Mouse (Mus musculus): Measurements from ENCODE around the gene Notch2.

Gene Notch2

DNA sequence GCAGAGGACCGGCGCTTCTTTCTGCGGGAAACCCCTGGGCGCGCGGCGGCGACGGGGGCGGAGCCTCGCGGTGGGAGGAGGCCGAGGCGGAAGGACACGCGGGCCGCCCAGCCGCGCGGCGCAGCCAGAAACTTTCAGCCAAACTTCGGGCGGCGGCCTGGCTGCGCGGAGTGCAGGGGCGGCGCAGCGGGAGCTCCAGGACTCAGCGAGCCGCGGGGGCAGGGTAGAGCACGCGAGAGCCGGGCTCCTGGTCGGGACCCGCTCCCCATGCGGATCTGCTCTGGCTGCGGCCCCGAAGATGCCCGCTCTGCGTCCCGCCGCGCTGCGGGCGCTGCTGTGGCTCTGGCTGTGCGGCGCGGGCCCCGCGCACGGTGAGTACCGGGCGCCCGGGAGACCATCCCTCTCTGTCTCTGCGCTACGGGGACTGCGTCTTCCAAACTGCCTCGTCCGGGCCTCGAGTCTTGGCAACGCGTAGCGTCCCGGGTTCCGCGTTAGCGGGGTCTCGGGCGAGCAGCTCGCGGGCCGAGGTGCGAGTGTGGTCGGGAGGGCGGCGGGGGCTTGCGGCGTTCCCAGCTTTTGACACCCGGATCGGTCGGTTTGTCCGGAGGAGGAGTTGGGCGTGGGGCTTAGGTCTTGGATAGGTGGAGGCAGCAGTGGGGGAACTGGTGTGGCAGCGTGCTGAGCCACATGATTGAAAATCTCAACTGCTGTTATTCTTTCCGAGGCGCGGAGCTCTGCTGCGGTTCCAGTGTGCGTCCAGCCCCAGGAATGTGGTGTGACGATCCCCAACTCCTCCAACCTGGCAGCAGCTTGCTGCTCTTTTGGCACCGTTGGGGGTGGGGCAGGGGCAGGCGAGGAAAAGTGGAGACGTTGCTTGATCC lies at the start of gene Notch2:
Gene Notch2 (plus strand): TSS at position 127 of the 881 bp plus-strand sequence.
- DNase-seq, result peak; percentile 86 to 90

DNA sequence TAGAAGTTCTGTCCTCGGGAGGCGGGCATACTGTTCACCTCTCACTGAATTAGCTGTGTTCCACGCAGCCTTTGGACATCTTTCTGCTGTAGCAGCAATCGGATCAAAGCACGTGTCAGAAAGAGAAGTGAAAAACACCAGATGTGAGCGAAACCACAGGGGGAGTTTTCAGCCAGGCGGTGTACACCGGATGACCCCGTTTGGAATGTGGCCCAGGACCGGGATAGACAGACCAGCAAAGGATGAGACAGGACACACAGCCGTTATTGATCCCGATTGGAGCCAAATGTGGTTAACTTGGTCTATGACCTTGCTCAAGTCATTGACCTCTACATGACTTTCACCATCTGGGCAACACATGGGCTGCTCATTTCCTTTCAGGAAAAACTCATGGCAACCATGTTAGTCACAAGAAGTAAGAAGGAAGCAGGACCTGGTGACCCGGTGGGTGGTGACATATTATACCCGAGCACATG lies 48.4 kb upstream of the Notch2 start:
- DNase-seq, result no peak

DNA sequence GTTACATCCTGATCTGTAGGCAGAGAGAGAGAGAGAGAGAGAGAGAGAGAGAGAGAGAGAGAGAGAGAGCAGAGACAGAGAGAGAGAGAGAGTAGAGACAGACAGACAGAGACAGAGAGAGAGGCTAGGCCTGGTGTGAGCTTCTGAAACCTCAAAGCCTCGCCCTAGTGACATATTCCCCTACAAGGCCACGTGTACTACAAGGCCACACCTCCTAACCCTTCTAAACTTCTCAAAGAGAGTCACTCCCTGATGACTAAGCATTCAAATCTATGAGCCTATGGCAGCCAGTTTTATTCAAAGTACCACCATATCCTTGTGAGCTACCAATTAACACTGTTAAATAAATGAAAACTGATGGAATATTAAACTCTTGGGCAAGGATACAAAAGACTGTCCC lies 45.7 kb upstream of the Notch2 start:
- no peak for DNase-seq

DNA sequence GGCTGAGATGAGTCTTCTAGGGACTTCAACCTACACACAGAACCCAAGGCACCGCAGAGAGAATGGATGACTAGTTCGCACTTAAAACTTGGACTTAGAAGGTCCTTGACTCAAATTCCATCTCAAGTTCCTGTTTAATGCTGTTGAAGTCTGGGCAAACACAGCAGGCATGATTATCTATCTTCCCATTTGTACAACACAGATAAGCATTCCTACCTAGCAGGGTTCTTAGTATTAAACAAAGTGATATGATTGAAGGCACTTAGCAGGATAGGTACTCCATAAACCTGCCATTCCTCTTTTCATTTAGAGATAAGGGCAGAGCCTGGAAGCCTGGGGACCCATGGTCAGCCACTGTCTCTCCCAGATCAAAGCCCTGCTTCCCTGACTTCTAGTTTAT lies 45.1 kb upstream of the Notch2 start:
- DNase-seq, result no peak

DNA sequence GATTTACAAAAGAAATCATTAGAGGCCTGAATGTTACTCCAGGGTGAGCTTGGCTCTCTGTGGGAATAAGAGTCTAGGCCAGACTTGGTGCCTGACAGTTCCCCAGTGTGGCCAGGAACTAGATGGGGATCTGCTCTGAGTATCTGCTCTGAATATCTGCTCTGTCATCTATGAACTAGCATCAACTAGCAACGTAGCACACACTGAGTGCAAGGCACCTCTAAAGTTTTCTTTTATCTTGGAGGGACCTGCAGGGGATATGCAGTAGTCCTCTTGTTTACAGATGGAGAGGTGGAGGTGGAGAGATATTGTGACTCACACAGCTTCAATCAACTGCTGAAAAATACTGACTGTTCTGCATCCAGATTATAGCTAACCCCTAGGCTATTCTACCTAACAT lies 44.3 kb upstream of the Notch2 start:
- DNase-seq, result no peak

DNA sequence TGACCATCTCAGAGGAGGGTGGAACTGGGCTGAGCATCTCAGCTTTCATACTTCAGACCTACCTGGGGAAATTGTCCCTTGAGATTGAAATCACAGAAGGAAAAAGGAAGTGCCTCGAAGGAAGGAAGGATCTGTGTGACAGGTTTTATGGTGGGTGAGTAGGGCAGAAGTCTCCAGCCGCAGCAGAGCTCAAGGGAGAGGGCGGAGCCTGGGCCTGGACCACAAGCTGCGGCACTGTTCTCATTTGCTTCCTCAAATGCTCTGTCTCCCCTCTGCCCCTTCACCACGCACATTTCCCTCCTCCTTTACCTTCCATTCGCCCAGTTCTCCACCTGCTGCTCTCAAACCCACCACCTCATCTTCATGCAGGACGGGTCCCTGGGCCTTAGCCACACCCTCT lies 42.2 kb upstream of the Notch2 start:
- no peak for DNase-seq

DNA sequence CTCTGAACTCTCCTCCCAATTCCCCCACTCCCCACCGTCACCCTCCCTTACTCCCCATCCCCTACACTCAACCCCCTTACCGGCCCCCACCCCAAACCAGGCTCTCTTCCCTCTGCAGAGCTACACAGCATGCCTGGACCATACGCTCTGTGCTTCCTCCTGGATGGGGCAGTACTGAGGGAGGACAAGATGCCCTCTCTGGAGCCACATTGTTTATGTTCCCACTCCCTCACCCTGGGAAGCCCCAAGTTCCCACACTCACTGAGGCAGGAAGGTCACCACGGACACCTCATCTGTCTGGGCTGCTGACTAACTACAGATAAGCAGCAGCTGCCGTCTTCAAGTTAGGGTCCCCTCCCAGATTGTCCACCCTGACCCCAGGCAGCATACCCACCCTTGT lies 41.1 kb upstream of the Notch2 start:
- no peak for DNase-seq

DNA sequence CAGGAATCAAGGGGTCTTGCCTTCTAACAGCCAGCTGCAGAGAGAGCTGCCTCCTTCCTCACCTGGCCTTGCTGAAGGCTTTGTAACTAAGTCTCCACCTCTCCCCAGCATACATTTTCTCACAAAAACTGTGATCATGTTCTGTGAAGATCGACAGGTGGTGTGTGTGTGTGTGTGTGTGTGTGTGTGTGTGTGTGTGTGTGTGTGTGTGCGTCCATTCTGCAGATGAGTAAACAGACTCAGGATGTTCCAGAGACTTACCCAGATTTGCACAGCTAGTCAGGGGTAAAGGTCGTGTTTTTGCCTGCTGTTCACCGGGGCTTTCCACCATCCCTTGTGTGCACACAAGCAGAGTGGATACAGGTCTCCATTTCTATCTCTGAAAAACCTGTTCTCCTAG lies 40.6 kb upstream of the Notch2 start:
- no peak for DNase-seq

DNA sequence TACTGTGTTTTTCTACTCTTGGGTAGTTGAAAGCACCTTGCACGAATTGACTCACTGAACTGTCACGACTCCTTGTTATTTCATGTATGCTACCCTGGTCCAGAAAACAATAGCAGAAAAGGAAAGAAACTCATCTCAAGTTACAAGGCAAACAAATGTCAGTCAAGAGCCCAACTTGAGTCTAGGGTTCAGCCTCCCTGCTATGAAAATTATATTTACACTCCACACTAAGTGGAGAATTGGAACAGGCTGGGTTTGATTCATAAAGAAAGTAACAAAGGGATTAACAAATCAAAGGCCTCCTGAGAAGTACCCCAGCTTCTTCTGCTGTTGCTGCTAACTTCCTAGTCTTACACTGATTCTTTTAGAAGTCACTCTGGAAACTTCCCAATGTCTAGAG lies 40.0 kb upstream of the Notch2 start:
- DNase-seq, result no peak

DNA sequence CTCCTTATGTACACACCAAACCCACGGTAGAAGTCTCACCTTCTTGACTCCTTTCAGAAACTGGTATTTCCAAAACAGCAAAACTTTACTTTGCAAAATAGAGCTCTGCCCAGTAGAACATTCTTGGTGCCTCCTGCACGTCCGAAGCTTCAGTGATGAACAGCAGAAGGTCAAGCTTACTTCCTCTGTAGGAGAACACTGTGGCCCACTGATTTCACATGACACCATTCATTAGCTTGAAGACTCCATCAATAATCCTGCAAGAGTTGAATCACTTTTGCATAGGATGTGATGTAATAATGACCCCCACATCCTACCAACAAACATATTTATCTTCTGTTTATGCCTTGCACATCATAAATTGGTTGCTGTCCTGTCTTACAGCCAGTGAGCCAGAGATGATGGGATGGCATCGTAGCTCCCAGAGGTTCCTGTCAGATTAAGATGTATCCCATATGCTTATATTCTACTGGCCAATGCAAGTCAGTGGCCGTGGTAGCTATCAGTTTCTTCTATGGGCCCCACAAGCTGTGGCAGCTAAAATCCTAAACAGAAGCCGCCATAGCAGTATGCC lies 39.0 kb upstream of the Notch2 start:
- no peak for DNase-seq

DNA sequence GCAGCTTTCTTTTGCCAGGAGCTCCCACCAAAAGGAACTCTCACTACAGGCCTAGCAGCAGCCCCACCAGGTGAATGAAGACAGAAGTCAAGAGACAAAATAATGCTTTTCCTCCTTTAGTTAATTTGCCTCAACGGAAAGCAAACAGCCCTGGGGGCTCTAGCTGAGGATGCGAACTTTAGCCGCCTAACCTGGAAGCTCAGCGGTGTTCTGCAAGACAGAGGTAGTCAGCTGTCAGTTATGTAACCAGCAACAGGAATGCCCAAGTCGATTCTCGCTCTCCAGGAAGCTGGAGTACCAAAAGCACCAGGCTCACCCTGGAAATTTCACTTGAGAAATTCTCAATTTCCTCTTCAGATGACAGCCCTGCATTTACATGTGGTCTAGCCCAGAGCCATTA lies 36.6 kb upstream of the Notch2 start:
- no peak for DNase-seq

DNA sequence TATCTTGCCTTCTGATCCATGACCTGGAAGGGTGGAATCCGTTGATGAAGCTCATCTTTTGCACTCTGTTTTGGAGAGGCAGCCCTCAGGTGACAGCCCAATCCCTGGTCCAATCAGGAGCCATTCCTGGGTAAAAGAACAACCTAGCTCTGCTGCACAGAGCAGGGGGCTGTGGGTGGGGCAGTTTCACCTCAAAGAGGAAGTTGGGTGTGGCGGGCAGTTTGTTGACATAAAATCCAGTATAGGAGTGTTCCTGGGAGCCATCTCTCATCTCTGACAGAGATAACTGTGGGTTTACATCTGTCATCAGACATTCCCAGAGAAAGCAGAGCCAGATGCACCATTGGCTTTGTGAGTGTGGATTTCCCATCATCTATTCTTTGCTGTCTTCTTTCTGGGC lies 34.6 kb upstream of the Notch2 start:
- DNase-seq, result no peak

DNA sequence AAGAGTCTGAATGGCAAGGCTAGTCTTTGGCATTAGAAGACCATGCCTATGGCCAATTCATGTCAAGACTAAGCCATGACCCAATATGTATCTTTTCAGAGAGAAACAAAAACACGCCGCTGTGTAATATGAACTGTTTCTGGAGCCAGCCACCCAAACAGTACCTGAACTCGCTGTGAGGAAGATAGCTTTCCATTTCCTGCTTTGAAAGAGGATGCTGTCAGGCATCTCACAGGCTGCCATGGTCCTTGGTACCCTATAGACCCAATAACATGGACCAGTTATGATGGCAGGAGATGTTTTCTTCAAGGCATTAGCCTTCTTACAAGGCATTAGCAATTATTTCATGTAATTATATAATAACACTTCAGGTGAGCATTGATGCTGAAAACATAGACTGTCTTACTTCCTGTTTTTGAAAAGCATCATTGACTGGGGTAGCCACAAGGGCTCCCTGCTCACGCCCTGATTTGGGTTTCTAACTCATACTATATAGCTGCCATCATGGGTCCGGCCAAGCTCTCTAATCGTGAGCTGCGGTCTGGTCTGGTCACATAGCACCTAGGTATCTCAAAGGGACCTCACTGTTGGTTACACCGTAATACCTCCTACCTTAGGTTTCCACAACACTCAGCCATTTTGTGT lies 32.5 kb upstream of the Notch2 start:
- DNase-seq, result no peak

DNA sequence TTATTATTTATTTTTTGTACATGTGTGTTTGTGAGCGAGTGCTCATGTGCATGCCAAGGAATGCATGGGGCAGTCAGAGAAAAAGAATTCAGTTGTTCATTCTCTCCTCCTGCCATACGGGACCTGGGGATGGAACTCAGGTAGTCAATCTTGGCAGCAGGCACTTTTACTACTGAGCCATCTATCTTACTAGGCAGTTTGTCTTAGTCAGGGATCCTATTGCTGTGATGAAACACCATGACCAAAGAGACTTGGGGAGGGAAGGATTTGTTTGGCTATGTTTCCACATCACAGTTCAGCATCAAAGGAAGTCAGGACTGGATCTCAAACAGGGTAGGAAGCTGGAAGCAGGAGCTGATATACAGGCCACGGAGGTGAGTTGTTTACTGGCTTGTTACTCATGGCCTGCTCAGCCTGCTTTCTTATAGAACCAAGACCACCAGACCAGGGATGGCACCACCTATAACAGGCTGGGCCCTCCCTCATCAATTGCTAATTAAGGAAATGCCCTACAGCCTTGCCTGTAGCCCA lies 31.9 kb upstream of the Notch2 start:
- DNase-seq, result no peak

DNA sequence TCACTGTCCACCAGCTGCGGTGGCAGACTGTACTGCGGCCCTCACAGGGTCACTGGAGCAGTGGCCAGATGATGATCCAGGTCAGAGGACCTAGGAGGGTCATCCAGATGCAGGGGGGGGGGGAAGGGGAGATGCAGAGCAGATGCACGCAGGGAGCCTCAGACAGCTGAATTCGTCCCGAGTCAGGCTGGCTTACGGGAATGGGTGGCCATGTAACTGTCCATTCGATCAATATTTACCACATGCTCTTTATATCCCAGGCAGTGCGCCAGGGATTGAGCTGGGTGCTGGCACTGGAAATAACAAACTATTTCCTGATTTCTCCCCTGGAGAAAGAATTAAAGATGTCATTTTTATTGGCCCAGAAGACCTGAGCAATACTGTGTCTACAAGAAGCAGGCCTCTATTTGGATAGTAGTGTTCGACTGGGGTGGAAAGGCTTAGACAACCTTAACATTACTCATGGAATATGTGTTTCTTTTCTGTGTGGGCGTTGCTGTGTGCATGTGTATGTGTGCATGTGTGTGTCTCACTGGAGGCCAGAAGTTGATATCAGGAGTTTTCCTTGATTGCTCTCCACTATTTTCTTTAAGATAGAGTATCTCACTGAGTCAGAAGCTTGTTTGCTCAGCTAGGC lies 28.3 kb upstream of the Notch2 start:
- DNase-seq, result no peak

DNA sequence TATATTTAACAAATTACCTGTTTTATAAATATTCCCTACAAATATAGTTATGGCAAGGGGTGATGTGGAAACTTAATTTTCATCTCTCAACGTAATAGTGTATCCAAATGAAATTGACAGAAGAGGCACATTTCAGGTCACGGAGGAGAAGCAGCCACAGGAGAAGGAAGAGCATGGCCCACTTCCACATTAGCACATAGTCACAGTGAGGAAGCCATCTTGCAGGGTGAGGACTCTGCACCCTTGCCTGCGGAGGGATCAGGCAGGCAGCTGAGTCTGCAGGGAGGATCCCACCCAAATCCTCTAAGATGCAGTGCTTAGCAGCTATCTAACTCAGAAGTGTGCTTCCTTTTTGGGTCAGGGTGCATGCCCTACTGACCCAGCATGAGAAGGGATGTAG lies 27.6 kb upstream of the Notch2 start:
- no peak for DNase-seq

DNA sequence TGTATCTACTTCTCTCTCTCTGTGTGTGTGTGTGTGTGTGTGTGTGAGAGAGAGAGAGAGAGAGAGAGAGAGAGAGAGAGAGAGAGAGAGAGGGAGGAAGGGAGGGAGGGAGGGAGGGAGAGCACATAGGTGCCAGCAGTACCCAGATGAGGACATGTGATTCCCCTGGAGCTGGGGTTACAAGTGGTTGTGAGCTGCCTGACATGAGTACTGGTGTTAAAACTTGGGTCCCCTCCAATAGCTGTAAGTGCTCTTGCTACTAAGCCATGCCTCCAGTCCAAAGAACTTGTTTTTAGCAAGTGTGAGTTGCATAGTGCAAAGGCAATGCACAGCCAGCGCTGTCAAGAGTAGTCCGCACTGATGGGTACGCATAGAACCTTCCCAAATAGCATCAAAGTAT lies 26.2 kb upstream of the Notch2 start:
- DNase-seq, result no peak

DNA sequence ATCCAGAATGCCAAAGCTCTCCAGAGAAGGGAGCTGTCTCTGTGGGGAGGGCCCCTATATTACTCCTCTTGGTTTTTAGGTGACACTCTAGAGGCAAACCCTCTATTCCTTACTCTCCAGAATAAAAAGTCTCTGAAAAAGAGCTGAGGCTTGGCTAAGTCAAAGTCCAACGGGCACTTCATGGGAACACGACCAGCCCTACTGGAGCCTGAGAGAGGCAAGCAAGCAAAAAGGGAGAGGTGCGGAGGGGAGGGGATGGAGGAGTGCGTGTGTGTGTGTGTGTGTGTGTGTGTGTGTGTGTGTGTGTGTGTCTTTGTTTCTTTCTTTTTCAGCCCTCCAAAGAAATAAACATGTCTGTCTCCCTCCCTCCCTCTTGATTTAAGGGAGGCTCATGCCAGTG lies 24.6 kb upstream of the Notch2 start:
- DNase-seq, result no peak

DNA sequence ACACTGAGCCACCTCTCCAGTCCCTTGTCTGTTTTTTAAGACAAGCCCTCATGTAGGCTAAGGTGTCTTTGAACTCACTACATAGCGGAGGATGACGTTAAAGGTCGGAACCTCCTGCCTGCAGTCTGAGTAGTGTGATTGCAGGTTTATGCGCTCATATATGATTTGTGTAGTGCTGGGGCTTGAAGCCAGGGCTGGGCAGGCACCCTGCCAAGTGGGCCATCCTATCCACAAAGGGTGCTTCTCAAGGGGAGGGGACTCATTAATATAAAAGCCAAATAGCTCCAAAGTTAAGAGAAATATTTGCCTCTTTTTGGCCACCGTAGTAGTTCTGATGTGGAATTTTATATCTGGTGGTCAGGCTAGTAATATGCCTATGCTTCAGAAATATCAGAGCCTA lies 22.8 kb upstream of the Notch2 start:
- no peak for DNase-seq

DNA sequence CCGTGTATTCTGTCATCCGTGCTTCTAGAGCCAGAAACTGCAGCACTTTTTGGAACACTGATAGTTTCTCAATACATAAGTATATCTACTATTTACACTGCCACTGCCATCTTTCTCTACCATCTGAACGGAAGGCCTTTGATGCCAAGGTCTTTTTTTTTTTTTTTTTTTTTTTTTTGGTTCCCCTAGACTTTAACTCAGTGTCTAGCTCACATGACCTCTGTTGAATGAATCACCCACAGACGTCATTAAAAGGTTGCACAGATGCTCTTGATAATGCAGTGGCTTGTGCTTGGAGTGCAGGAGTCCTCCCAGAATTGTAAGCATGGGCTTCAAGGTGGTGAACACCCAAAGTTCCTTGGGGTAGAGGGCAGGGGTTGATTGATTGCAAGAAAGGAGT lies 21.0 kb upstream of the Notch2 start:
- DNase-seq, result no peak

DNA sequence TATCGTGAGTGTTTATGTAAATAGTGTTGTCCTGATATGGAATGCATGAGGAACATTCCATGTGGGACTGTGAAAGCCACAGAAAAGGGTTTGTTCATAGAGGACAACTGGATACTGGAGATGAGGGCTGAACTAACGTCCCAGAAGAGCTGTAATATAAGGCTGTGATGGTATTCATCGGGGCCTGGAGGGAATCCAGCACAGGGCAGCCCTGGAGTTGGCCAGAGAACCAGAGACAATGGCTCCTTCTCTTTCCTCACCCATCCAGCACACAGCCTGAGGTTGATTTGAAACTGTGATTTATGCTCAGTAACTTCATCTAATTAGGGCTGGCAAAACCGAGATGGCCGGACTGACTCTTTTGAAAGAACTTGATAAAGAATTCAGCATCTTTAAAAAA lies 20.1 kb upstream of the Notch2 start:
- no peak for DNase-seq

DNA sequence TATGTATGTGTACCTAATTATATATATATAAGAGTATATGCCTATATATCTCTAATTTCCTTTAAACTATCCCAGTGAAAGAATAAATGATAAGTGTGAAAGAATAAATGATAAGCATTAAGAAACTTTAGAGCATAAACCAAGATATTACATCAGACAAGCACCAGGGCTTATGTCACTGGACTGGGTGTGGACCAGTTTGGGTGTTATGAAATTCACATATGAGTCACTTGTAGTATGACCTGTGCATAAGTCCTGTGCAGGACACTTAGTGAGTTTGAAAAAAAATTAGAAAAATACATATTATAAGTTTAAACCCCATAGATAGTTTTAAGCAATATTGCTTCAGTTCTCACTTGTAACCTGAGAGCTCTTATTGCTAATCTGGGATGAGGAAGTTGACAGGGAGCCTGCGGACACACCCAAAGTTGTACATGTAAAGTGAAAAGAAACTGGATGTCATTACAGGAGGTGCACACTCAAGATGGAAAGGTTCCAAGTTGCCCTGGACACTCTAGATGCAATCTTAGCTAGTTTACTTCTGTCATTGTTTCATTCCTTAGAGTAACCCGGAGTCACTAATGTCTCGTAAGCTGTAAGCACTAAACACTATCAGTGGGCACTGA lies 19.3 kb upstream of the Notch2 start:
- DNase-seq, result no peak

DNA sequence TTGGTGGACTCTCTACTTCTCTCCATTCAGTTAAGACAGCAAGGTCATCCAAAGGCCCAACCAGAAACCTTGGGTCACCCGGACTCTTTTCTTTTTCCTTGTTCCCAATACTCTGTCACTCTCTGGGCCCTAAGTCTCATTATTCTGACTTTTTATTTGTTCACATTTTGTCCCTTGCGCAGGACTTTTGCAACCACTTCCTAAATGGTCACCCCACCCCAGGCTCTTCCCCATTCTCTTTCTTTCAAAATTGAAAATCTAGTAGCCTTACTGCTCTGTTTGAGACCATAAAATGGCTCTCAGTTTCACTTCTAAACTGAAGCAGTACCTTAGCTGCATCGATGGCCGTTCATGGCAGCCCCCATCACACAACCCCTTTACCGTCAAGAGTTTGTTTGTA lies 18.5 kb upstream of the Notch2 start:
- DNase-seq, result no peak
